Mouse (Mus musculus) thymus, adult 2 months (tissue): ENCODE results near the gene Dgcr2.

Source experiments
- CTCF ChIP-seq: fragments of 200-500 bp; IDR thresholded peaks from 2 replicates; pipeline ENCODE4 v1.5.1; 2012; ENCODE audit warnings: mild to moderate bottlenecking, control low read depth, low read length, moderate library complexity, borderline replicate concordance; ENCODE audit not compliant: control insufficient read depth, poor library complexity, insufficient read depth; ENCODE audit errors: extremely low read depth
- POLR2A ChIP-seq: fragments of 200-500 bp; IDR thresholded peaks from 2 replicates; pipeline ENCODE4 v1.6.1; 2012; ENCODE audit warnings: mild to moderate bottlenecking, low read length, control low read depth, moderate library complexity; ENCODE audit not compliant: control insufficient read depth, poor library complexity, insufficient read depth; ENCODE audit errors: extremely low read depth

DNA sequence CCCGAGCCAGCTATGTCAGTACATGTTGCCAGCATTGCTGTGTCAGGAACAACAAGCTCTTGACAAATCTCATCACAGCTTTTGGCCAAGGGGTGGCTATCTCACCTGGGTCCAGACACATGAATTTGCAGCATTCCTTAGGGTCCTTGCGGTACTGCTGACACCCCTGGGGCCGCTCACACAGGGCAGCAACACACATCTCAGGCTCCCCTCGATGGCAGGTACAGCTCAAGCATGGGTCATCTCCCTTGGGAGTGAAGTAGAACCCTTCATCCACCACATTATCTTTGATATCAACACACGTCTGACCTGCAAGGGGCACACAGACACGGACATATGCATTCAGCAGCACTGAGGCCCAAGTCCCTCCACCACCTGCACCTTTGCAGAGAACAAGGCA lies 48.9 kb downstream of the Dgcr2 start:
- TF ChIP-seq POLR2A (no peak), CTCF (no peak)
